Mouse (Mus musculus) activated CD4-positive, CD25-positive, alpha-beta regulatory T cell (primary cell): Measurements from ENCODE around the gene 4933421I07Rik. TPM values are rescaled to one million over a fixed set of nuclear protein-coding genes. Genes with fewer than 3 reads are reported as not detected.

Experiments
- polyA plus RNA-seq, 2 experiments: library from polyadenylated mRNA; unstranded; fragments of 100-300 nt; shearing (Covaris generic); gene quantifications; one replicate each; pipeline ENCODE4 v1.2.1; 2017

4933421I07Rik gene
- not detected for polyA plus RNA-seq

GRCm38 (mm10) chr7:42447850-42448249, at the start of gene 4933421I07Rik:
Gene 4933421I07Rik (minus strand): TSS chr7:42448120.

Other genes starting within 250 kb of the 4933421I07Rik start
- gene Vmn2r61, start 188.1 kb downstream of the 4933421I07Rik start, polyA plus RNA-seq = not detected
- 10 to 100 TPM; 22.8 to 24.2 TPM for gene Zfp141, start 57.6 kb upstream of the 4933421I07Rik start, polyA plus RNA-seq
- not detected for gene Gm21028, start 130.5 kb upstream of the 4933421I07Rik start, polyA plus RNA-seq
- not detected for gene Zfp977, start 144.4 kb upstream of the 4933421I07Rik start, polyA plus RNA-seq
- under 1 TPM in 1 of 2 experiments, not detected in 1; 0.39 TPM for gene Zfp976, start 194.5 kb upstream of the 4933421I07Rik start, polyA plus RNA-seq
- gene Zfp975, start 244.6 kb upstream of the 4933421I07Rik start, polyA plus RNA-seq = 1 to 10 TPM; 2.0 to 2.6 TPM